Mouse (Mus musculus) forebrain, embryonic 12.5 days (tissue): ENCODE data around the gene Ccdc60. TPM values are rescaled to one million over a fixed set of nuclear protein-coding genes. Genes with fewer than 3 reads are reported as not detected.
"Not testable (repeated sequence)": the region's sequence is repeated elsewhere in the genome, so short reads cannot be mapped to it uniquely, and the experiment has no call there.

ENCODE experiments used
- ATAC-seq: fragments of 200-750 bp; cut with Nextera tagmentation; 2 replicates; pipeline ENCODE4 v1.8.0; 2017; ENCODE audit warnings: moderate TSS enrichment; ENCODE audit not compliant: low FRiP score
- H3K27ac ChIP-seq: fragments of 300-500 bp; sonication (generic); 2 replicates; pipeline ENCODE4 v1.5.1; 2016; ENCODE audit warnings: mild to moderate bottlenecking
- H3K27me3 ChIP-seq: fragments of 300-500 bp; sonication (generic); 2 replicates; pipeline ENCODE4 v1.6.1; 2016; ENCODE audit warnings: mild to moderate bottlenecking
- H3K36me3 ChIP-seq: fragments of 300-500 bp; sonication (generic); replicated peaks from 2 replicates; pipeline ENCODE4 v1.6.1; 2016; ENCODE audit warnings: mild to moderate bottlenecking
- H3K4me1 ChIP-seq: fragments of 300-500 bp; sonication (generic); 2 replicates; pipeline ENCODE4 v1.6.1; 2016
- H3K4me2 ChIP-seq: fragments of 300-500 bp; sonication (generic); 2 replicates; pipeline ENCODE4 v1.6.1; 2016; ENCODE audit warnings: mild to moderate bottlenecking, moderate library complexity
- H3K4me3 ChIP-seq: fragments of 300-500 bp; sonication (generic); replicated peaks from 2 replicates; pipeline ENCODE4 v1.5.1; 2016; ENCODE audit warnings: mild to moderate bottlenecking
- H3K9ac ChIP-seq: fragments of 300-500 bp; sonication (generic); 2 replicates; pipeline ENCODE4 v1.6.1; 2016; ENCODE audit warnings: mild to moderate bottlenecking
- H3K9me3 ChIP-seq: fragments of 300-500 bp; sonication (generic); 2 replicates; pipeline ENCODE4 v1.6.1; 2016
- WGBS: fragments of 180-500 bp; shearing (Covaris S2); methylation state at CpG from one replicate; pipeline ENCODE4 v1.1.7; 2016; 5-methylcytosine and 5-hydroxymethylcytosine counted together
- polyA plus RNA-seq: library from polyadenylated mRNA; unstranded; fragments of >200 nt; fragmentation: Nextera tagmentation; extraction: Ambion mirVana; gene quantifications from 2 replicates; pipeline ENCODE4 v1.2.1, GENCODE M21; 2016

Gene Ccdc60
- polyA plus RNA-seq, result 0.62 and 1.2 TPM in 2 replicates

GRCm38 (mm10) chr5:116288849-116289570 is at the start of gene Ccdc60:
Gene Ccdc60, minus strand, starts transcription at chr5:116288985.
- peak within 1 kb of the TSS; percentile 25; the same call in 1 of the 2 replicates for H3K9ac ChIP-seq
- WGBS, result 5% methylated on average over 28 of the region's 28 CpGs

GRCm38 (mm10) chr5:116336191-116336590 is 47.4 kb upstream of the Ccdc60 start:
- Histone ChIP-seq H3K27me3 (peaks cover 20% of the 10 kb centered on the region), H3K36me3 (no peaks in the 10 kb centered on the region)
- no peak for ATAC-seq

More at GRCm38 (mm10) chr5:116288849-116289570, at the start of gene Ccdc60:
- Histone ChIP-seq H3K4me3 (peak within 1 kb of the TSS; percentile 15; the same call in 1 of the 2 replicates), H3K27ac (no peak within 1 kb of the TSS), H3K4me2 (peak within 1 kb of the TSS; percentile 39), H3K9me3 (no peaks in the 10 kb centered on the region), H3K36me3 (no peaks in the 10 kb centered on the region), H3K4me1 (peaks cover 31% of the 10 kb centered on the region), H3K27me3 (peaks cover 71% of the 10 kb centered on the region)
- ATAC-seq, result peak; percentile 68

GRCm38 (mm10) chr5:116328911-116329310 is 40.1 kb upstream of the Ccdc60 start:
- H3K4me2 ChIP-seq, result no peak overlapping the region
- no peak overlapping the region for H3K4me3 ChIP-seq
- 88% methylated on average over 4 of the region's 4 CpGs for WGBS
- H3K27ac ChIP-seq, result no peak overlapping the region
- H3K27me3 ChIP-seq, result peaks cover 52% of the 10 kb centered on the region
- 0 out of 2 replicates have a peak, but pooled peaks cover 8% of the 10 kb centered on the region for H3K9me3 ChIP-seq
- peaks cover 6% of the 10 kb centered on the region for H3K4me1 ChIP-seq
- no peaks in the 10 kb centered on the region for H3K36me3 ChIP-seq
- ATAC-seq, result no peak
- H3K9ac ChIP-seq, result no peak overlapping the region

More at GRCm38 (mm10) chr5:116336191-116336590, 47.4 kb upstream of the Ccdc60 start:
- Histone ChIP-seq H3K4me1 (0 out of 2 replicates have a peak, but pooled peaks cover 4% of the 10 kb centered on the region), H3K9me3 (0 out of 2 replicates have a peak, but pooled peaks cover 3% of the 10 kb centered on the region), H3K27ac (no peak overlapping the region), H3K4me2 (no peak overlapping the region), H3K9ac (no peak overlapping the region), H3K4me3 (no peak overlapping the region)

DNA sequence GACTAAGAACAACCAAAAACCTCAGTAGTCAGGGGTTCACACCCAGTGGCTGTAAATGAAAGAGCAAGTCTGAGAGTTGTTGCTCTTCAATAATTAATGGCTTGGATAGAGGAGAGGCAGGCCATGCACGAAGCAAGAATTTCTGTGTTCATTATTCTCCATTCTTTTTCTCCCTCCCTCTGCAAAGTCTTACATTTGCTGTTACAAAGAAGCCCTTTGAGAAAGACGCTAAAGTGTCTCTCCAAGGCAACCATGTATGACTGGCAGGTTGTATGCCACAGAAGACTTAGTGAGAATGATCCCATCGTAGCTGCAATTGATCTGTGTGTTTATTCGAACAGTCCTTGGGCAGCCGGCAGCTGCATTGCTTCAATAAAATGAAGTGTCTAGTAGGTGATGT is 34.6 kb upstream of the Ccdc60 start:
- Histone ChIP-seq H3K36me3 (no peaks in the 10 kb centered on the region), H3K27ac (no peak overlapping the region), H3K4me3 (no peak overlapping the region), H3K4me1 (peaks cover 24% of the 10 kb centered on the region), H3K27me3 (peaks cover 75% of the 10 kb centered on the region), H3K4me2 (no peak overlapping the region), H3K9me3 (0 out of 2 replicates have a peak, but pooled peaks cover 5% of the 10 kb centered on the region), H3K9ac (no peak overlapping the region)
- 29% methylated on average over 5 of the region's 5 CpGs for WGBS
- no peak for ATAC-seq

DNA sequence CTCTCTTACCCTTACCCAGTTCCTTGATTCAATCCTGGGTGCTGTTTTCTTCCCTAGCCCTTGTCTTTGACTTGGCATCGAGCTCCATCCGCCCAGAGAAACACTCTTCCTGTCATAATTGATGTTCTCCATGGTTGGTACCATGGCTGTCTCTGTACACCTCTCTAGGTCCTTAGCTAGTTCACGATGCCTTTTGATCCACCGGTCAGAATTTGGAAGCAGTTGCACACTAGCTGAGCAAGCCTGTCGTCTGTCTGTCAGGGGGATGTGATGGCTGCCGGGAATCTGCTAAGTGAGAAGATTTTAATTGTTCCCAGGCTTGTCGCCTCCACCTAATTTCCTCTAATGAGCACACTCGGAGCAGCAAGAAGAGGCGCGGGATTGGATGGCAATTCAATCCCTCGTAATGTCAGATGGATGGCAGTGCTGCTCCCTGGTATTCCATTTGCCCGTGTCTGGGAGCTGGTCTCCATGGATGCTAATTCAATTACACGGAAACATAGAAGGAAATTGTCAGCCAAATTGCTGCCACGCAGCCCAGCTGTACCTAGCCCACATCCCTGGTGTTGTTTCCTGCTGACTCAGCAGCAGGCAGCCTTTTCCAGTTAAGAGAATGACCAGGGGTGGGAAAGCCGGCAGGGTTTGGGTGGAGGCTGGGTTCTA is 33.7 kb upstream of the Ccdc60 start:
- peaks cover 82% of the 10 kb centered on the region for H3K27me3 ChIP-seq
- 27% methylated on average over 15 of the region's 15 CpGs for WGBS
- H3K4me2 ChIP-seq, result peak overlapping the region; percentile 24
- no peak overlapping the region for H3K4me3 ChIP-seq
- 0 out of 2 replicates have a peak, but pooled peaks cover 5% of the 10 kb centered on the region for H3K9me3 ChIP-seq
- 0 out of 2 replicates have a peak overlapping the region, but pooled peaks have one; percentile 21 for H3K27ac ChIP-seq
- peak; percentile 86 for ATAC-seq
- peaks cover 24% of the 10 kb centered on the region for H3K4me1 ChIP-seq
- no peaks in the 10 kb centered on the region for H3K36me3 ChIP-seq
- no peak overlapping the region for H3K9ac ChIP-seq

- Histone ChIP-seq H3K9ac (no peak overlapping the region), H3K27me3 (peaks cover 81% of the 10 kb centered on the region), H3K4me1 (peaks cover 18% of the 10 kb centered on the region), H3K4me3 (no peak overlapping the region), H3K9me3 (no peaks in the 10 kb centered on the region), H3K27ac (no peak overlapping the region), H3K36me3 (no peaks in the 10 kb centered on the region), H3K4me2 (no peak overlapping the region)
- no peak for ATAC-seq
- 87% methylated on average over 8 of the region's 8 CpGs for WGBS
Measured at GRCm38 (mm10) chr5:116313711-116314110, 24.9 kb upstream of the Ccdc60 start.

DNA sequence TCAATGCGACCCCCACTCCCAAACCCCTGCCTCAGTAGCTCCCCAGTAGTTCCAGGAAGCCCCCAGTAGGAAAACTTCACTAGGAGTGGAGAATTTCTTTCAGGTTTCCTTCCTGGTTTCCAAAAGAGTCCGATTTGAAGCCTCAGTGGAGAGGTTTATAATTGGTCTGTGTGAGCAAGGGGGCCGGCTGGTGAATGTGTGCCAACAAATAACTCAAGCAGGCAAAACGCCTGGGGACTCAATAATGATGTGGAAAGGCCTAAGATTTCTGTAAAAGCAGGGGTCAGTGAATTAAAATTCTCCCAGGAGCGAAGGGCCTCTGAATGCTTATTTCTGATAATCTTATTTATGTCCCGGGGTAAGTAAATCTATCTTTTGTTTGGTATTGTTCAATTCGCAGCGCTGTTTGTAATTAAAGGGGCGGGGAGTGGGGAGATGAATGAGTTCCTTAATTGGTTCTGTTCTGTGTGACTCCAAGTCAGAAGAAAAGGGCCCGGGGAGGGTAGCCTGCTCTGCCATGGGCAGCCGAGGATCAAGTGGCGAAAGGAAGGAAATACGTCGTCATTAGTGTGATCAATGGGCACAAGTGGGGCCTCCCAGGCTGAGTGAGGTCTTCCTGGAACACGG is 23.4 kb upstream of the Ccdc60 start:
- WGBS, result 5% methylated on average over 15 of the region's 15 CpGs
- Histone ChIP-seq H3K4me2 (peak overlapping the region; percentile 43), H3K9ac (peak overlapping the region; percentile 26; the same call in 1 of the 2 replicates), H3K36me3 (no peaks in the 10 kb centered on the region), H3K9me3 (no peaks in the 10 kb centered on the region), H3K4me3 (peak overlapping the region; percentile 19), H3K27ac (no peak overlapping the region; the same call in 1 of the 2 replicates), H3K4me1 (peaks cover 17% of the 10 kb centered on the region), H3K27me3 (peaks cover 83% of the 10 kb centered on the region)
- ATAC-seq, result peak; percentile 81

- no peak for ATAC-seq
- Histone ChIP-seq H3K4me1 (peaks cover 13% of the 10 kb centered on the region), H3K27me3 (peaks cover 81% of the 10 kb centered on the region), H3K9me3 (peaks cover 4% of the 10 kb centered on the region; the same call in 1 of the 2 replicates), H3K4me2 (peak overlapping the region; percentile 43), H3K9ac (no peak overlapping the region), H3K4me3 (peak overlapping the region; percentile 19; the same call in 1 of the 2 replicates), H3K36me3 (no peaks in the 10 kb centered on the region), H3K27ac (no peak overlapping the region; the same call in 1 of the 2 replicates)
- WGBS, result 89% methylated on average over 6 of the region's 6 CpGs
Measured at GRCm38 (mm10) chr5:116311636-116312035, 22.9 kb upstream of the Ccdc60 start.

GRCm38 (mm10) chr5:116309383-116309801 is 20.6 kb upstream of the Ccdc60 start:
- H3K36me3 ChIP-seq, result no peaks in the 10 kb centered on the region
- H3K27me3 ChIP-seq, result peaks cover 85% of the 10 kb centered on the region
- H3K4me2 ChIP-seq, result no peak overlapping the region
- H3K9ac ChIP-seq, result no peak overlapping the region; the same call in 1 of the 2 replicates
- no peak for ATAC-seq
- WGBS, result 54% methylated on average over 6 of the region's 6 CpGs
- H3K4me1 ChIP-seq, result peaks cover 13% of the 10 kb centered on the region
- H3K27ac ChIP-seq, result no peak overlapping the region
- H3K9me3 ChIP-seq, result peaks cover 4% of the 10 kb centered on the region; the same call in 1 of the 2 replicates
- H3K4me3 ChIP-seq, result no peak overlapping the region

- H3K9me3 ChIP-seq, result peaks cover 4% of the 10 kb centered on the region; the same call in 1 of the 2 replicates
- WGBS, result 75% methylated on average over 4 of the region's 4 CpGs
- peaks cover 89% of the 10 kb centered on the region for H3K27me3 ChIP-seq
- H3K36me3 ChIP-seq, result no peaks in the 10 kb centered on the region
- ATAC-seq, result no peak
- H3K4me3 ChIP-seq, result no peak overlapping the region
- H3K9ac ChIP-seq, result no peak overlapping the region
- H3K27ac ChIP-seq, result no peak overlapping the region
- H3K4me1 ChIP-seq, result peaks cover 7% of the 10 kb centered on the region
- H3K4me2 ChIP-seq, result no peak overlapping the region
Measured at GRCm38 (mm10) chr5:116305557-116305956, 16.8 kb upstream of the Ccdc60 start.

GRCm38 (mm10) chr5:116305146-116305545 is 16.4 kb upstream of the Ccdc60 start:
- not testable (repeated sequence) for ATAC-seq, H3K9me3 ChIP-seq, H3K4me1 ChIP-seq, H3K4me3 ChIP-seq, H3K27ac ChIP-seq, H3K4me2 ChIP-seq, H3K36me3 ChIP-seq, H3K9ac ChIP-seq
- H3K27me3 ChIP-seq, result peaks cover 89% of the 10 kb centered on the region

- Histone ChIP-seq H3K9ac (no peak overlapping the region), H3K27me3 (peaks cover 69% of the 10 kb centered on the region), H3K4me3 (no peak overlapping the region), H3K36me3 (no peaks in the 10 kb centered on the region), H3K4me2 (no peak overlapping the region), H3K4me1 (no peaks in the 10 kb centered on the region), H3K27ac (no peak overlapping the region), H3K9me3 (0 out of 2 replicates have a peak, but pooled peaks cover under 1% of the 10 kb centered on the region)
- ATAC-seq, result no peak
- 82% methylated on average over 9 of the region's 9 CpGs for WGBS
Measured at GRCm38 (mm10) chr5:116300984-116301383, 12.2 kb upstream of the Ccdc60 start.
